Mouse (Mus musculus): ENCODE measurements around the gene Ptpn6. TPM values are rescaled to one million over a fixed set of nuclear protein-coding genes. Genes with fewer than 3 reads are reported as not detected.

The Ptpn6 gene
- 4.8 and 5.2 TPM in 2 replicates for polyA plus RNA-seq (2016; fragmentation: Nextera tagmentation; extraction: Ambion mirVana)

DNA sequence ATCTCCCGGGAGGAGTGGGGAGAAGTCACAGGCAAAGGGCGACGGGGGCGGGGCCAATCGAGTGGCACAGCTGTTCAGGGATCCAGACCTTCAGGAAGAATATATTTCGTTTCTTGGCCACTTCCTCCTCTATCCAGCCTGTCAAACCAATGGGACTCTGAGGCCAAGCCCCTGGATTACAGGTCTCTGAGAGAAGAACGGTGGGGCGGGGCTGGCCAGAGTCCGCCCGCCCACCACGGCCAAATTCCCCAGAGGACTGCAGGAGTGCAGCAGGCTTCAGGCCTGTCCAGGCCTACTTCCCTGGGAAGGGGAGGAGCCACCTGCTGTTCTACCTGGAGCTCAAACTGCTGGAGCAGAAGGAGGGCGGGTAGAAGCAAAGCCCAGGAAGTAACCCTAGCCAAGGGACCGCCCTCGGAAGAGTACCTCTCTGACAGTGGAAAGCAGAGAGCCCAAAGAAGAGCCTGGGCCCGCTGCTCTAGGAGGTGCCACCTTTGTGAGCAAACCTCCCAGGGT, at the start of gene Ptpn6:
Gene Ptpn6 (minus strand): TSS at position 204 of the 513 bp plus-strand sequence.
- whole genome bisulfite sequencing = 28% methylated on average over 15 of the region's 15 CpGs
- peaks cover 25% of the 10 kb centered on the region for H3K36me3 ChIP-seq (replicated peaks)
- H3K27me3 ChIP-seq (ENCODE audit: poor library complexity, severe bottlenecking) = no peaks in the 10 kb centered on the region
- H3K9me3 ChIP-seq = no peaks in the 10 kb centered on the region
- H3K4me1 ChIP-seq = peaks cover 56% of the 10 kb centered on the region
- no peak for DNase-seq (ENCODE audit: extremely low spot score, low spot score)
- H3K4me3 ChIP-seq = peak within 1 kb of the TSS; percentile 16
- peak within 1 kb of the TSS; percentile 44; the same call in 1 of the 2 replicates for H3K27ac ChIP-seq

DNA sequence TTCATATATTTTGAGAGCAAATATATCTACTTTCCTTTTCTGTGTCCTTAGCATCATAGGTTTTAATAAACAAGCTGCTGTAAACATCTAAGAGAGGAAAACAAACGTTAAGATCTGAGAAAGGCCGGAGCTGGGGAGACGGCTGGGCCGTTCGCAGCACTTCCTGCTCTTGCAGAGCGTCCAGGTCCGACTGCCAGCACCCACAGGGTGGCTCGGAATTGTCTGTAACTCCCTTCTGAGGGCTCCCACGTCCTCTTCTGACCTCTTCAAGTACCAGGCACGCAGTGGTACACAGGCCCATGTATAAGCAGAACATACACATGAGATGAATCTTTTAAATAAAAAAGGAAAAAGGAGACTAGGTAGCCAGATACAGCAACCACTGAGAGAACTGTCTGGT, 49.2 kb upstream of the Ptpn6 start:
- peaks cover 4% of the 10 kb centered on the region for H3K4me1 ChIP-seq
- WGBS = 82% methylated on average over 10 of the region's 10 CpGs
- no peak for DNase-seq (ENCODE audit: extremely low spot score, low spot score)
- peaks cover 4% of the 10 kb centered on the region; the same call in 1 of the 2 replicates for H3K36me3 ChIP-seq (replicated peaks)
- H3K9me3 ChIP-seq = no peaks in the 10 kb centered on the region
- no peaks in the 10 kb centered on the region for H3K27me3 ChIP-seq (ENCODE audit: poor library complexity, severe bottlenecking)
- no peak overlapping the region for H3K4me3 ChIP-seq
- H3K27ac ChIP-seq = no peak overlapping the region

DNA sequence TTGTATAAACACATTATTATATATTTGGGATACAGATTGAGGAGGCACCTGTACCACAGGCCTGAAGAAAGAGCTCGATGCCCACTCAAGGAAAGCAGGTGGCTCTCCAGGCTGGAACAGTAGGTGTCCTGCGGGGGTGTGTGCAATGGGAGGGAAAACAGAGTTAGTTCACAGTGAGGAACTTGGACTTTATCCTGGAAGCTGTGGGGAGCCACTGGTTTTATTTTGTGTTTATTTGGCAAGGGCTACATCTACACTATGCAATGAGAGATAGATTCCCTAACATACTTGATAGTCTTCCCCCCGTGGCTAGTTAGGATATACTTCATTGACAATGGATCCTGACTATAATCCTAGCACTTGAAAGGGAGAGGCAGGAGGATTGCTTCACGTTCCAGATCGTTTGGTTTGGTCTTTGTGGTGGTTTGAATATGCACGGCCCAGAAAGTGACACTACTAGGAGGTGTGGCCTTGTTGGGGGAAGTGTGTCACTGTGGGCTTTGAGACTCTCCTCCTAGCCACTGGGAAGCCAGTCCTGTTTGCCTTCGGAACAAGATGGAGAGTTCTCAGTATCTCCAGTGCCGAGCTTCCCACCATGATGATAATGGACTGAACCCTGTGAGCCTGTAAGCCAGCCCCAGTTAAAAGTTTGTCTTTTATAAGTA, 48.4 kb upstream of the Ptpn6 start:
- H3K4me1 ChIP-seq = peaks cover 12% of the 10 kb centered on the region
- WGBS = 67% methylated on average over 8 of the region's 8 CpGs
- no peaks in the 10 kb centered on the region for H3K27me3 ChIP-seq (ENCODE audit: poor library complexity, severe bottlenecking)
- H3K36me3 ChIP-seq (replicated peaks) = 0 out of 2 replicates have a peak, but pooled peaks cover 4% of the 10 kb centered on the region
- no peak overlapping the region for H3K27ac ChIP-seq
- no peaks in the 10 kb centered on the region for H3K9me3 ChIP-seq
- H3K4me3 ChIP-seq = no peak overlapping the region
- DNase-seq (ENCODE audit: extremely low spot score, low spot score) = no peak

DNA sequence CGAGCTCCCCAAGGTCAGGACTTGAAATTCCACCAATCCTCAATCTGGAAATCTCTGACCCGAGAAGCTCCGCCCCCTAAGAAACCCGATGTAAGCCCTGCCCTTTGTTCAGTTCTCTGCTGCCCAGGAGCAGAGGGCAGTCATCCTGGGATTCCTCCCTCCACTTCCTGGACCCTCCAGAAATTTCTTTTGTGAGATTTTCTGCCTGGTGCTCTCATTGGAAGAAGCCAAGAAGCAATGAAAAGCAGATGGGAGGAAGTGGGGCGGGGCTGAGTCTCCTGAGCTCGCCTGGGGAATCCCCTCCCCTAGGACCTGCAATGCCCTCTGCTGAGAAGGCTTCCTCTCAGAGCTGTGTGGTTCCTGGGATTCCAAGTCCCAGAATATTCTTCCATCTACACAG, 43.9 kb upstream of the Ptpn6 start:
- peak; percentile 50 for DNase-seq (ENCODE audit: extremely low spot score, low spot score)
- Histone ChIP-seq H3K36me3 (replicated peaks) (no peaks in the 10 kb centered on the region), H3K9me3 (no peaks in the 10 kb centered on the region), H3K4me1 (peaks cover 43% of the 10 kb centered on the region), H3K27me3 (ENCODE audit: poor library complexity, severe bottlenecking) (peaks cover 30% of the 10 kb centered on the region), H3K4me3 (peak overlapping the region; percentile 29; the same call in 1 of the 2 replicates), H3K27ac (peak overlapping the region; percentile 65)
- 26% methylated on average over 6 of the region's 6 CpGs for WGBS

DNA sequence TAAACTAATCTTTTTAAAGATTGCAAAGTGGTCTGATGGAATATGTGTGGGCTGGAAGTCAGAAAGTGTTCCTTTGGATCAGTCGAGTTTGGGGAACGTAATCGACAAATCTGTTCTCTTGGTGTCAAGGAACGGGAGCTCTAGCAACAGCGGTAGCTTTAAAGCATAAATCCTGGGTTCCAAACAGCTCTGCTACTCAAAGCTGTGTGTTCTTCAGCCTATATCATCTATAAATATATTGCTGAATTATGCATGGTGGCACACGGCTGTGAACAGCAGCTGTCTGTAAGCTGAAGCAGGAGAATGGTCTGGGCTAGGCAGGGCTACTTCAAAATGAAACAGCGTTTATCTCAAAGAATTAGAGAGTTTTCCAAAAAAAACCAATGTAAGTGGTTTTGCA, 42.4 kb upstream of the Ptpn6 start:
- 89% methylated on average over 7 of the region's 7 CpGs for WGBS
- no peak for DNase-seq (ENCODE audit: extremely low spot score, low spot score)
- H3K4me1 ChIP-seq = peaks cover 43% of the 10 kb centered on the region
- H3K4me3 ChIP-seq = no peak overlapping the region
- H3K9me3 ChIP-seq = no peaks in the 10 kb centered on the region
- no peaks in the 10 kb centered on the region for H3K36me3 ChIP-seq (replicated peaks)
- no peak overlapping the region for H3K27ac ChIP-seq
- H3K27me3 ChIP-seq (ENCODE audit: poor library complexity, severe bottlenecking) = peaks cover 30% of the 10 kb centered on the region

DNA sequence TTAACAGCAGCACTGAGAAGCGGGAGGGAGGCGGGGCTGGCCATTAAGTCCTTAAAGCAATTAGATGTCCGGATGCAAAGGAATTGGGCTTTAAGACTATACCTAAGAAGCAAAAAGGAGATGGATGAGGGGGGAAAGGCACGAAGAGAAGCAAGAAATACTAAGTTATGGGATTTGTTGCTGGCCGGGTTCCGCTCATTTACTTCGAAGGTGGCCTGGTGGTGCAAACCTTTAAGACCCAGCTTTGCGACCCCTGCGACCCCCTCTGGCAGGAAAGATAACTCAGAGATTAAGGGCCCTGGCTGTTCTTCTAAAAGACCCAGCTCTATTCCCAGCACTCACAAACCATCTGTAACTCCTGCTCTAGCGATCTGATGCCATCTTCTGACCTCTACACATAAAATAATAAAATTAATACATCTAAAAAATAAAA, 41.5 kb upstream of the Ptpn6 start:
- 2% methylated on average over 10 of the region's 10 CpGs for WGBS
- DNase-seq (ENCODE audit: extremely low spot score, low spot score) = peak; percentile 67
- H3K27ac ChIP-seq = peak overlapping the region; percentile 81
- H3K4me3 ChIP-seq = peak overlapping the region; percentile 52
- H3K9me3 ChIP-seq = no peaks in the 10 kb centered on the region
- peaks cover 43% of the 10 kb centered on the region for H3K4me1 ChIP-seq
- peaks cover 30% of the 10 kb centered on the region for H3K27me3 ChIP-seq (ENCODE audit: poor library complexity, severe bottlenecking)
- no peaks in the 10 kb centered on the region for H3K36me3 ChIP-seq (replicated peaks)

DNA sequence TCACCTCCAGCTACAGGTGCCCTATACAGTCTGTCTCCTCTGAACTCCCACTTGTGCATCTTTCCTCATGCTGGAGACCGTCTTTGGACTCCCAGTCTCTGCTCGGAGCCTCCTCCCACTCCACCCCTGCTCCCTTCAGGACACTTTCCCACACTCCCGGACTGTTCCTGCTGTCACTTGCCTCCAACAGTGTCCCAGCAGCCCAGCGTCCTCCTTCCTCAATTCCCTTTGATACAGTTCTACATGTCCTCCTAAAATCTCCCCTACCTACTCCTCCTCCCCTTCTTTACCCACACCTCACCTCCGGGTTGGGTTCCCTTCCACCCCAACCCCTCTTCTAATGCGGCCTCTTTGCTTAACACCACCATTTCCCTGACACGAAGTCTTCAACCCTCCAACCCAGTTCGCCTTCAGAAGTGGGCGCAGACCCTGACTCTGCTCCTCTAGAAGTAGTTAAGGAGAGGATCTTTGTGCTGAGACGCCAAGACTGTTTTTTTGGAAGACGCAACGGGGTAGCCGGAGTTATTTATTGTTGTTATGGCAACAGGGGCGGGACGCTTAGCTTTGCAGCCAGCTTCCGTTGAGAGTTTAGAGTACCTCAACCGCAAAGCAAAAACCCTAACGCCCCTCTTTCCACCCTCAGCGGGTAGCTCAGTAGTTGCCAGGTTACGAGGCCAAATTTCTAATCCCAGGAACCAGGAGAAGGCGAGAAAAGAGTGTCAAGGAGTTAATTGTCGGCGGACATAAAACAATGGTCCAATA, 40.9 kb upstream of the Ptpn6 start, which contains the start of gene Lrrc23:
Gene Lrrc23 (minus strand): TSS at position 506 of the 762 bp plus-strand sequence.
- no peaks in the 10 kb centered on the region for H3K9me3 ChIP-seq
- H3K4me1 ChIP-seq = peaks cover 43% of the 10 kb centered on the region
- H3K27ac ChIP-seq = peak within 1 kb of the TSS; percentile 81
- 3% methylated on average over 23 of the region's 23 CpGs for WGBS
- H3K27me3 ChIP-seq (ENCODE audit: poor library complexity, severe bottlenecking) = peaks cover 30% of the 10 kb centered on the region
- H3K4me3 ChIP-seq = peak within 1 kb of the TSS; percentile 52
- no peaks in the 10 kb centered on the region for H3K36me3 ChIP-seq (replicated peaks)
- peak; percentile 76 for DNase-seq (ENCODE audit: extremely low spot score, low spot score)

DNA sequence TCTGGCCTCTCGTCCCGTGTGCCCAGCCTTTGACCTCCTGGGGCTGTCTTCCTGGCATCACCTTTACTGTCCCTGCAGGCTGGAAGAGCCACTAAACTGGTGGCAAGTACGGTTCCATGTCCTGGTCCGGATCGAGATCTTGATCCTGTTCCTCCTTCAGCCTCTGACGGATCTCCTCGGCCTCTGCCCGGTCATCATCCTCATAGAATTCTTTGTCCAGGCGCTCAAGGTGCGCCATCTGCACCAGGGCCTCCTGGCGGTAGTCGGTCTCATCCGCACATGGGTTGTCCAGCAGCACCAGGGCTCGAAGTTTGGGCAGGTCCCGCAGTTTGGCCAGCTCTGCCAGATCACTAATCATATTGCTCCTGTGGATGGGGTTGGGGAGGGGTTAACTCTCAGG, 32.0 kb upstream of the Ptpn6 start:
- H3K4me3 ChIP-seq = no peak overlapping the region
- H3K9me3 ChIP-seq = no peaks in the 10 kb centered on the region
- no peak for DNase-seq (ENCODE audit: extremely low spot score, low spot score)
- H3K27ac ChIP-seq = no peak overlapping the region
- H3K27me3 ChIP-seq (ENCODE audit: poor library complexity, severe bottlenecking) = peaks cover 72% of the 10 kb centered on the region
- no peaks in the 10 kb centered on the region for H3K36me3 ChIP-seq (replicated peaks)
- 89% methylated on average over 15 of the region's 15 CpGs for WGBS
- peaks cover 45% of the 10 kb centered on the region for H3K4me1 ChIP-seq

DNA sequence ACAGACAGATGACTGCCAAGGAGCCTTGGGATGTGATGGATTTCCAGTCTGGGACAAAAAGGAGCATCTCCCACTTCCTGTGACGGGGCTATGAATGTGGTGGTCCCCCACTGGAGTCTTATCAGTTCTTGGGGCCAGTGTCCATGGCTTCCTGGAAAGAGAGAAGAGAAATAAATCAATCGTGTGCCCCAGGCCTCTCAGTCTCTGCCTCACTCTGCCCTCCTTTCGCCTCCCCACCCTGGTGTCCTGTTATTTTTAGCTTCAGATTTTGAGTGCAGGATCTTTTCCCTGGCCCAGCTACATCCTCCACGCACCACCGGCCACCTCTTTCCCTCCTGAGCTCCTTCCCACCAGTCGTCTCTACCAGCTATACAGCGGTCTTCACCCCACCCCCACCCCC, 31.5 kb upstream of the Ptpn6 start:
- H3K9me3 ChIP-seq = no peaks in the 10 kb centered on the region
- peak overlapping the region; percentile 81 for H3K27ac ChIP-seq
- 56% methylated on average over 7 of the region's 7 CpGs for WGBS
- H3K4me1 ChIP-seq = peaks cover 45% of the 10 kb centered on the region
- DNase-seq (ENCODE audit: extremely low spot score, low spot score) = no peak
- H3K36me3 ChIP-seq (replicated peaks) = no peaks in the 10 kb centered on the region
- peak overlapping the region; percentile 64 for H3K4me3 ChIP-seq
- H3K27me3 ChIP-seq (ENCODE audit: poor library complexity, severe bottlenecking) = peaks cover 72% of the 10 kb centered on the region

DNA sequence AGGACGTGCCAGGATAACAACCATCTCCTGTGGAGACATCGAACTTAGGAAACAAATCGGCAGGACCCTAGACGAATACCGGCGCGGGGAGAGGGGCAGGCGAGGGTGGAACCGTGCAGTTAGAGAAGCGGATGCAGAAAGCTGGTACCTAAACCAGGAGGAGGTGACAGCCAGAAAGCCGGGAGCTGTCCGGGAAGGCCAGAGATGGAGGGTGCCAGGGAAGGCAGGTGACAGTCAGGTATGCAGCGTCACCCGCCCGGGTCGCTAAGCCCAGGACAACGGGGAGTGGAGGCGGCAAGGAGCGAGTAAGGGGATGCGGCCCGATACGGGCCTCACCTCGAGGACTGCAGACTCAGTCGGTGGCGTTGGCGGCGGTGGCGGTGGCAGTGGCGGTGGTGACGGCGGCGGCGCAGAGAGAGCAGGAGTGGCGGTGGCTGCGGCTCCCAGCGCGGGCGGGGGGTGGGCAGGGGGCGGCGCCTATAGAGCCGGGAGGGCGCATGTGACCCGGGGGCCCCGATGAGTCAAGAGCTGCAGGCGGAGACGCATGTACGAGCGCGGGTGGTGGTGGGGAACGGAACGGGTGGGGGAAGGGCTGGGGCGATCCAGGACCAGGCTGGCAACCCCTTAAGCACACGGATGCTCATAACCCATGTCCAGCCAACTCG, 30.7 kb upstream of the Ptpn6 start, which contains the start of gene Eno2:
Gene Eno2 (minus strand): TSS at position 573 of the 665 bp plus-strand sequence.
- H3K27me3 ChIP-seq (ENCODE audit: poor library complexity, severe bottlenecking) = peaks cover 75% of the 10 kb centered on the region

DNA sequence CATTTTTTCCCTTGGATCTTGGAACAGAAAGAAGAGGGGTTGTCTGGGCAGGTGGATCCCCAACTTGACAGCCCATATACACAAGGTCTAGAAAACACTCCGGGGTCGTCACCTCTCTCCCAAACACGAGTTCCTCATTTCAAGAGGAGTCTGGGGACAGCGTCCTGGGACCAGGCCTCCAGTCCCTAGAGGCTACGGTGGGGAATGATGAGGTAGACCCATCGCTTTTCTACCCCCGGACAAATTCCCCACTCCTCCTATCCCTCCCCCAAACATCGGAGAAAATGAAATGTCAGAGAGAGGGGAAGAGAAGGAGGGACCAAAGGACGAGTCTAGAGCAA, 30.2 kb upstream of the Ptpn6 start:
- no peak for DNase-seq (ENCODE audit: extremely low spot score, low spot score)
- Histone ChIP-seq H3K4me1 (peaks cover 45% of the 10 kb centered on the region), H3K27ac (peak overlapping the region; percentile 81; the same call in 1 of the 2 replicates), H3K36me3 (replicated peaks) (no peaks in the 10 kb centered on the region), H3K9me3 (no peaks in the 10 kb centered on the region), H3K4me3 (peak overlapping the region; percentile 64), H3K27me3 (ENCODE audit: poor library complexity, severe bottlenecking) (peaks cover 80% of the 10 kb centered on the region)
- 3% methylated on average over 9 of the region's 9 CpGs for WGBS

More for the DNA sequence above, 30.7 kb upstream of the Ptpn6 start, which contains the start of gene Eno2:
- Histone ChIP-seq H3K9me3 (no peaks in the 10 kb centered on the region), H3K4me3 (peak within 1 kb of the TSS; percentile 64), H3K36me3 (replicated peaks) (no peaks in the 10 kb centered on the region), H3K27ac (peak within 1 kb of the TSS; percentile 81), H3K4me1 (peaks cover 45% of the 10 kb centered on the region)
- DNase-seq (ENCODE audit: extremely low spot score, low spot score) = peak; percentile 60
- WGBS = under 1% methylated on average over 49 of the region's 54 CpGs

DNA sequence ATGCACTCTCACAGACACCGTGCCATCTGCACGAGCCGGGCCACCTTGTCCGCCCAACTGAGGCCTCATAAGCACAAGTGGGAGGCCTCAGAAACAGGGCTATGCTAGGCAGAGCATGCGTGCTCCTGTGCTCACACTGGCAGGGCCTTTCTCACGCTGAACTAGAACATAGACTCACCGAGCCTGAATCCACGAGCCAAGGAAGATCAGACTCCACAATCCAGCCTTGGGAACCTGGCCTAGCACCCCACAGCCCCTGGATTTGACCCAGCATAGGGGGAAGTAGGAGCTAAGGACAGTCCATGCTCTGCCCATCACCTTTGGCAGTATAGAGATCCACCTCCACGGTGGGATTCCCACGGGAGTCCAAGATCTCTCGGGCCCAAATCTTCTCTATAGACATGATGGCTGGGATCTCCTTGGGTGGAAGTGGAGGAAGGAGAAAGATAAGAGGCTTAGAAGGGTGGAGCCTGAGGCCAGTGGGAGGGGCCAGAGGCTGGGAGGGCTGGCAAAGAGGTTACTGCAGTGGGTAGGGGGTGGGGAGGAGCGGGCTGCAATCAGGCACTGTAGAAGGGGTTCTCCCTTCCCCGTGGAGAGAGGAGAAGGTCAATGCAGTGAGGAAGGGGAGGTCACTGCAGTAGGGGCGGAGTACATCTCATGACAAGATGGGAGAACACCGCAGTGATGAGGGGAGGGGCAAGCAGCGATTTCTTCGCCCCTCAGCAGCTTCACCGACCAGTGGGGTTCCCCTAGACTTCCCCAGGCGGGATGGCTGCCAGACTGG, 29.6 kb upstream of the Ptpn6 start:
- H3K4me3 ChIP-seq = peak overlapping the region; percentile 64
- peaks cover 45% of the 10 kb centered on the region for H3K4me1 ChIP-seq
- no peaks in the 10 kb centered on the region for H3K36me3 ChIP-seq (replicated peaks)
- peak; percentile 38 for DNase-seq (ENCODE audit: extremely low spot score, low spot score)
- no peaks in the 10 kb centered on the region for H3K9me3 ChIP-seq
- 17% methylated on average over 19 of the region's 19 CpGs for WGBS
- peaks cover 79% of the 10 kb centered on the region for H3K27me3 ChIP-seq (ENCODE audit: poor library complexity, severe bottlenecking)
- peak overlapping the region; percentile 81 for H3K27ac ChIP-seq
